Mouse (Mus musculus): ENCODE results near the gene Ssxb10.
"Not testable (repeated sequence)": the region's sequence is repeated elsewhere in the genome, so short reads cannot be mapped to it uniquely, and the experiment has no call there.

Ssxb10 gene

DNA sequence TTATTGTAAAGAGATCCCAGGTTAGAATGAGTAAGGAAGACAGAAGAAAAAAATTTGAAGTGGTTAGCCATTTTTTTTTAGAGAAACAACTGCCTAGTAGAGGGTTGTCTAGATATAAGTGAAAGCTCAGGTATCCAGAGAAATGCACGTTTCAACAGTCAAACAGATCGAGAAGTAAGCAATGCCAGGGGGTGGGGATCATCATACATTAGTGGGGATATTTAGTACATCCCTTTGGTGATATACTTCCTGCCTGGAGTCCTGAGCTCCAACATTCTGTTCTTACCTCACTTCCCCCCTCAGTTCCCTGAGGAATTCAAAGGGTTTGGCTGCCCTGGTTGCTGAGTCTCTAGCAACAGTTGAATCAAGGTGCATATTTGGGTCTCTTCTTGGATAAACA, at the start of gene Ssxb10:
Gene Ssxb10 (plus strand): TSS at position 301 of the 400 bp plus-strand sequence.
- DNase-seq (ENCODE audit: low spot score), result no peak

DNA sequence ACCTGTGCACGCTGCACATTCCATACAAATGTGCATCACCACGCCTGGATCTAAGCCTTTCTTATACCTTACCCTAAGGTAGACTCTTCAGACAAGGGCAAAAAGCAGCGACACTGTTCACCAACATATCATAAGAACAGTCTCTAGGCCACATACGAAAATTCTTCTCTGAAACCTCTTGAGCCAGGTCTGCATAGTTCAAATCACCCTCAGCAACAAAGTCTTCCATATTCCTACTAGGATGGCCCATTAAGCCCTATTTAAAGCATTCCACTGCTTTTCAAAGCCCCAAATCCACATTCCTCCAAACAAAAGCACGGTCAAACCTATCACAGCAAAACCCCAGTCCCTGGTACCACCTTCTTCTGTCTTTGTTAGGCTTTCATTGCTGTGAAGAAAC, 38.6 kb upstream of the Ssxb10 start:
- no peak for DNase-seq (ENCODE audit: low spot score)

DNA sequence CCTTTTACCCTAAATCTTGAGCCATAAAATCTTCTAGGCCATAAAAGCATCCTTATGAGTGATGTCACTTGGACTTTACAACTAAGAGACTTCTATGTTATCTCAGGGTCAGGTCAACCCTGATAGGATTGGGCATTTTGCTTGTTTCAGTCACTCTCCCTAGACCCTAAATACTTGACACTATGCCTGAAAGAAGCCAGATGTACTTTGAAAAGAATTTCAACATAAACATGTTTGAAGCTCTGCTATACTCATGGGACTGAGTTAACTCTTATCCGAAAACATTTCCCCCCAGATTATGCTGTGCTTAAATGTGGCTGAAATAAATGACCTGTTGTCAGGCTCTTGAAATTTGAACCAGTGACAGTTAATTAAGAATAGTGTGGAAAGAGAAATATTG, 17.9 kb upstream of the Ssxb10 start:
- no peak for DNase-seq (ENCODE audit: low spot score)

DNA sequence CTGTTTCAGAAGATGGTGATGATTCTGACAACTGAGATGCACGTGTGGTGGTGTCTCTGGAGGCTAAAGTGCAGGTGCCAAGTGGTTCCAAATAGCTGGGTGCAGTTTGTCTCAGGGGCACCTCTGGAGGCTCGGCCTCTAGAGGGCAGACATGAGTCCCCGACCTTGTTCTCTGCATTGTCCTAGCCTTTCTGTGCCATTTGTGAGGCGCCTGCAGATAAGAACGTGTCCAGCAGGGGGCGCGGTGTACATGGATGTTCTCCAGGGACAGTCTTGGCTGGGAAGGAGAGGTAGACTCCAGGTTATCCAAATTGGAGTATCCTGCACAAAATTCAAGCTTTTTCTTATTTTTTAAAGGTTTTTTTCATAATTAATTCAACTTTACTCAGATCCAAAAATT, 12.3 kb upstream of the Ssxb10 start:
- peak; percentile 11 for DNase-seq (ENCODE audit: low spot score)

DNA sequence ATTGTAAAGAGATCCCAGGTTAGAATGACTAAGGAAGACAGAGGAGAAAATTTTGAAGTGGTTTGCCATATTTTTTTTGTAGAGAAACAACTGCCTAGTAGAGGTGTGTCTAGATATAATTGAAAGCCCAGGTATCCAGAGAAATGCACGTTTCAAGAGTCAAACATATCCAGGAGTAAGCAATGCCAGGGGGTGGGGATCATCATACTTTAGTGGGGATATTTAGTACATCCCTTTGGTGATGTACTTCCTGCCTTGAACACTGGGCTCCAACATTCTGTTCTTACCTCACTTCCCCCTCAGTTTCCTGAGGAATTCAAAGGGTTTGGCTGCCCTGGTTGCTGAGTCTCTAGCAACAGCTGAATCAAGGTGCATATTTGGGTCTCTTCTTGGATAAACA, 39.5 kb downstream of the Ssxb10 start, which contains the start of gene Ssxb9:
Gene Ssxb9 (plus strand): TSS at position 301 of the 400 bp plus-strand sequence.
- DNase-seq (ENCODE audit: low spot score), result not testable (repeated sequence)

Measured in layer of hippocampus, adult 11-12 months (tissue).